Mouse (Mus musculus): ENCODE measurements around the gene Xlr3a. TPM values are rescaled to one million over a fixed set of nuclear protein-coding genes. Genes with fewer than 3 reads are reported as not detected.

The Xlr3a gene
- total RNA-seq, 1 experiment from 2014 or later, result 2.1 TPM

Other genes with a start within 250 kb of the Xlr3a start
- gene Cetn2, start 178.7 kb downstream of the Xlr3a start, total RNA-seq (2017), result 43.0 and 52.5 TPM in 2 replicates
- 6.9 and 7.9 TPM in 2 replicates for gene Nsdhl, start 178.5 kb downstream of the Xlr3a start, total RNA-seq (2017)
- gene Zfp185, start 109.8 kb downstream of the Xlr3a start, total RNA-seq (2017), result 0.70 and 1.2 TPM in 2 replicates
- not detected in 2 replicates for gene Pnma5, start 60.0 kb downstream of the Xlr3a start, total RNA-seq (2017)
- not detected in 2 replicates for gene Pnma3, start 32.3 kb downstream of the Xlr3a start, total RNA-seq (2017)
- gene Xlr4a, start 14.6 kb downstream of the Xlr3a start, total RNA-seq (2017), result 14.2 and 15.1 TPM in 2 replicates
- gene Gm14685, start 20.0 kb upstream of the Xlr3a start, total RNA-seq (2017), result not detected in 2 replicates
- gene Xlr5b, start 51.7 kb upstream of the Xlr3a start, total RNA-seq (2017), result not detected in 2 replicates
- not detected in 2 replicates for gene DXBay18, start 52.4 kb upstream of the Xlr3a start, total RNA-seq (2017)
- not detected in 2 replicates for gene Spin2d, start 79.9 kb upstream of the Xlr3a start, total RNA-seq (2017)
- gene Xlr3b, start 95.1 kb upstream of the Xlr3a start, total RNA-seq (2017), result 10.7 and 12.6 TPM in 2 replicates
- gene Xlr4b, start 117.2 kb upstream of the Xlr3a start, total RNA-seq (2017), result 58.9 and 71.6 TPM in 2 replicates
- gene F8a, start 131.2 kb upstream of the Xlr3a start, total RNA-seq (2017), result 5.0 and 5.4 TPM in 2 replicates
- gene Xlr4c, start 146.0 kb upstream of the Xlr3a start, total RNA-seq (2017), result 11.1 and 24.4 TPM in 2 replicates
- gene Xlr3c, start 168.3 kb upstream of the Xlr3a start, total RNA-seq (2017), result not detected in 2 replicates
- gene Xlr5a, start 195.9 kb upstream of the Xlr3a start, total RNA-seq (2017), result not detected in 2 replicates
- not detected in 2 replicates for gene Xlr5c, start 195.9 kb upstream of the Xlr3a start, total RNA-seq (2017)
- not detected in 2 replicates for gene Gm45015, start 239.7 kb upstream of the Xlr3a start, total RNA-seq (2017)
- gene Zfp275, start 245.5 kb upstream of the Xlr3a start, total RNA-seq (2017), result 12.5 and 17.9 TPM in 2 replicates